Mouse (Mus musculus) E14TG2a.4 (cell line): ENCODE data around the gene Col4a4.

Source experiments
- CTCF ChIP-seq: conservative IDR thresholded peaks from 2 replicates; pipeline ENCODE4 v1.5.1; 2014; ENCODE audit warnings: low read length
- NANOG ChIP-seq: IDR thresholded peaks from 2 replicates; pipeline ENCODE4 v1.6.1; 2014; ENCODE audit warnings: borderline replicate concordance, low read length, mixed read lengths
- POU5F1 ChIP-seq: IDR thresholded peaks from 2 replicates; pipeline ENCODE4 v1.6.1; 2014; ENCODE audit warnings: low read length, borderline replicate concordance

DNA sequence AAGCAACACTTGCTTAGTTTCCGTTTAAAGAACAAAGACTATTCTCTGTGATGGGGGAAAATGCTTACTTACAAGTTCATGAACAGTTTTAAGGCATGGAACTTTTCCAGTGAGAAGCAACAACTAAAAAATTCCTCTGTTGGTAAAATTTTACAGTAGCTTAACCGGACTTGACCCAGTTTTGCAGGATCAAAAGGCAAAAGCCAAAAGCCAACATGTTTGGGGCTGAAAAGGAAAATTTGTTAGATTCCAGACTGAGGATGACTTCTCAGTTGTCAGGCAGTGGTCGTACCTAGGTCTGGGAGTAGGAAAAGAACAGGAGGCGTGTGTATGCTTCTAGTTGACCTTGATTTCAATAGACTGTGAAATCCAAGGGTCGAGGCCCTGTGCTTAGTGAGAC lies 31.4 kb upstream of the Col4a4 start:
- TF ChIP-seq CTCF (no peak), NANOG (no peak), POU5F1 (no peak)
